Mouse (Mus musculus) thymus, adult 2 months (tissue): ENCODE results near the gene Trim80.

Experiments used
- CTCF ChIP-seq: fragments of 200-500 bp; IDR thresholded peaks from 2 replicates; pipeline ENCODE4 v1.5.1; 2012; ENCODE audit warnings: mild to moderate bottlenecking, control low read depth, low read length, moderate library complexity, borderline replicate concordance; ENCODE audit not compliant: control insufficient read depth, poor library complexity, insufficient read depth; ENCODE audit errors: extremely low read depth
- POLR2A ChIP-seq: fragments of 200-500 bp; IDR thresholded peaks from 2 replicates; pipeline ENCODE4 v1.6.1; 2012; ENCODE audit warnings: mild to moderate bottlenecking, low read length, control low read depth, moderate library complexity; ENCODE audit not compliant: control insufficient read depth, poor library complexity, insufficient read depth; ENCODE audit errors: extremely low read depth

- TF ChIP-seq CTCF (no peak), POLR2A (no peak)
These were observed 26.9 kb downstream of the Trim80 start for GRCm38 (mm10) chr11:115467217-115467618.
